Mouse (Mus musculus) adrenal gland, postnatal 14 days (tissue): ENCODE results near the gene Zfp335. TPM values are rescaled to one million over a fixed set of nuclear protein-coding genes. Genes with fewer than 3 reads are reported as not detected.
"Not testable (repeated sequence)": the region's sequence is repeated elsewhere in the genome, so short reads cannot be mapped to it uniquely, and the experiment has no call there.

Experiments used
- DNase-seq: peaks from one replicate; pipeline ENCODE4 v3.0.0; 2021; ENCODE audit warnings: mixed read lengths
- total RNA-seq: library from RNA; stranded (reverse); gene quantifications from 2 replicates; pipeline ENCODE4 v1.2.3, GENCODE M21; 2021

Gene Zfp335
- total RNA-seq, 1 experiment from 2014 or later, result 17.3 TPM

DNA sequence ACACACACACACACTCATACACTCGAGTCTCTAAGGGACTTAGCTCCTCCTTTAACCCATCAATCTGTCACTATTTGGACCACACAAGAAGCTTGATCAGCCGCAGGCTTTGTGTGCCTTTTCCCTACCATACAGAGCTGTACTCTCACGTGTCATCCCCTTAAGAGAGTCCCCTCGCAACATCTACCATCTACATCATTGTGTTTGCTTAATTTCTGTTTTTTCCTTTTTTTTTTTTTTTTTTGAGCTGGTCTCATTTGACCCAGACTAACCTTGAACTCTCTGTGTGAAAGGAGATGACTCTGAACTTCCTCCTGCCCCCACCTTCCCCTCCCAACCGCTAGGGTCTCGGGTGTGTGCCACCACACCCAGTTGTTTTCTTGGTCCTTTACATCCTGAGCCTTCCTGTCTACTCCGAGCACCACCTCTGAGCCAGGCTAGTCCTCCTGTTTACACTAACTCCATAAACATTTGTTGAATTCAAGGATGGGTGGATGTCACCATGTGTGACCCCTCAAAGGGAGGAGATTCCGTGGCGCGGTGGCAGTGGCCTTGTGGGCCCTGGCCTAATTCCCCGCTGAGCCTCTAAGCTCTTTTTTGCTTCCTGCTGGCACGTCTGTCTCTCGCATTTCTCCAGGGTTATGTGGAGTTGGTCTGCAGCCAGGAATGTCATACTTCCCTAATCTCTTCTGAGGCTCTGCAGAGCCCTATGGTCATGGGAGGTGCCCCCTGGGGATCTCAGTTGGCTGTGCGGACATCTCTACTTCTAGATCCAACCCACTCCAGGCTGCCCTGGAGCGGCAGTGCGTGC, 44.6 kb downstream of the Zfp335 start:
- peak; percentile 89 for DNase-seq

GRCm38 (mm10) chr2:164864593-164864992, 47.0 kb downstream of the Zfp335 start:
- DNase-seq, result no peak

DNA sequence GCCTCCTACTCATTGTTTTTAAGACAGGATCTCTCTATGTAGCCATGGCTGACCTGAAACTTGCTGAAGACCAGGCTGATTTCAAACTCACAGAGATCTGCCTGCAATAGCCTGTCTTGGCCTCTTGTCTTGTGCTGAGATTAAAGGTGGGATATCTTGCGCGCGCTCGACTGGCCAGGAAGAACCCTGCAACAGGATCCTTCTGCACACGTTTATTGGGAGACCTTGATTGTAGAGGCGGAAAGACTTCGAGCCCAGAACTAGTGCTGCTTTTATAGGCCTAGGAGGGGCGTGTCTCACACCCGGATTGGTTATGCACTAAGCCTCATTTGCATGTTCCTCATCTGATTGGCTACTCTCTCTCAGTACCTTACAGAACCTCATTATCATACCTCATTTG, 48.1 kb downstream of the Zfp335 start:
- not testable (repeated sequence) for DNase-seq

DNA sequence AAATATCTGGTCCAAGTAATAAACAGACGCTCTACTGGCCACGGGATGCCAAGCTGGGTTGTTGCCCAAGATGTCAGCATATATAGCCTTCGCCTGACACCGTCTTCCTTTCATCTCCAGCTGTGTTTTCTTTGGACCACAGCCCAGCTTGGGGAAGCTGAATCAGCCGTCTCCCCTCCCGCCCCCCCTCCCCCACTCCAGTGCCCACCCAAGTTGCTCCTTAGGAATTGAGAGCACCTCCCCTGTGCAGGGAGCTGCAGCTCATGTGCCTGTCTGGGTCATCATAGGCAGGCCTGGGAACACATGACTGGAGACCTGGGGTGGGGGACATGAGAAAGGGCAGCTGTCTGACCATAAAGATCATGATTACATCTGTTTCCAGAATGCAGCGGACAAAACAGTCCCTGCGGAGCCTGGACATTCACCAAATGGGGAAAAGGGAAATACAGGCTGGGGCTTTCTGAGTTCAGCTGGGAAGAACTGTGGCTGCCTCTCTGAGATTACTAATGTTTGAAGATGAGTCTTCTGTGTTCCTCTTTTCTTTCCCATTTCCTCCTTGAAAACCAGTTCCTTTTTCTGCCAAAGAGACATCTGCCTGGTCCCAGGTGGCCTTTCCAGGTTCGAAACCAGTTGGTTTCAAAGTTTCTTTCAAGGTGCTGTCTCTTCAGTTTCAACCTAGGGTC, 49.2 kb downstream of the Zfp335 start:
- peak; percentile 87 for DNase-seq

DNA sequence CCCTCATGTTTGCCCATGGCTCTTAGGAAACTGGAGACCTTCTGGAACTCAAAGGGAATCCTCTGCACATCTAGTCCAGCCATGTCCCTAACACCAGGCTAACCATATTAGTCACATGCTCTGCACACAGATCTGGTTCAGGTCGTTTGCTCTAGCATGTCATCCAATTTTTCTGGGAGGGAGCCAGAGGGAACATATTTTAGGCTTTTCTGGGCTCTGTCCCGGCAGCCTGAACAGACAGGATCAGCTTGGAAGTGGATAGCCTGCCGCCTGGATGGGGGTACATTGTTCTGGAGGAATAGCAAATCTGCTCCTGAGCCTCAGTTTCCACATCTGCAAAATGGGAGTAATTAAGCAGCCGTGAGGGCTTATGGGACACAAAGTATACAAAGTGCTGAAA, 50.5 kb downstream of the Zfp335 start:
- no peak for DNase-seq

GRCm38 (mm10) chr2:164859640-164860432, 51.7 kb downstream of the Zfp335 start:
- DNase-seq, result peak; percentile 48

GRCm38 (mm10) chr2:164859155-164859554, 52.4 kb downstream of the Zfp335 start:
- DNase-seq, result no peak

- DNase-seq, result no peak
Observed at GRCm38 (mm10) chr2:164857842-164858553, 53.6 kb downstream of the Zfp335 start.

DNA sequence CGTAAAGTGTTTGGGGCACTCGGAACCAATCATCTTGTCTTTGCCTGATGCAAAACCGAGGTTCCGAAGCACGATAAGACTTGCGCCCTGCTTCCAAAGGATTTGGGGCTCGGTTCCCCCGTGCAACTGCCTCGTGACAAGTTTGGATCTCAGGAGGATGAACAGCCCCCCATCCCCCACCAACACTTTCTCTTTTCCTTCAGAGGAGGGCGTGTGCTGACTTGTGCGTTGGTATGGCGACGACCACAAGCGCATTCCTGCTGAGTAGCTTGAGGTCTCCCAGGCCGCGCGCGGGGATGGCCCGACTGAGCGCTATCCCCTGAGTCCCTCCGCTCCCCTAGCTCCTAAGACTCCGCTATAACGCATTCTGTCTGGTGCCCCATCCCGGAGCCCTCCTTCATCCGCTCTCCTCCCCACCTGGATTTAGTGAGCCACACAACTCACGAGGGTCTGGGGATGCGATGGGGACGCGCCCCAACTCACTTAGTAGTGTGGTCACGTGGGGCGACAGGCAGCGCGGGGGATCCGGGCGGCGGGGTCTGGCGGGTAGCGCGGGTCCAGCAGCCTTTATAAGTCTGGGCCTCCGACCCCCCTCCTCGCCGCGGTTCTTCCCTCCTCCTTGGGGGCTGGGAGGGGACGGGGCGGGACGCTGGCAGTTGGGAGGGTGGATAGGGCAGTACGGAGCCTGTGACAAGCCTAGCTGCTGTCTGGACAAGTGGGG, 54.3 kb downstream of the Zfp335 start, which contains the start of gene Pltp:
Pltp (minus strand) TSS at position 611 of the 721 bp plus-strand sequence.
- DNase-seq, result peak; percentile 54

DNA sequence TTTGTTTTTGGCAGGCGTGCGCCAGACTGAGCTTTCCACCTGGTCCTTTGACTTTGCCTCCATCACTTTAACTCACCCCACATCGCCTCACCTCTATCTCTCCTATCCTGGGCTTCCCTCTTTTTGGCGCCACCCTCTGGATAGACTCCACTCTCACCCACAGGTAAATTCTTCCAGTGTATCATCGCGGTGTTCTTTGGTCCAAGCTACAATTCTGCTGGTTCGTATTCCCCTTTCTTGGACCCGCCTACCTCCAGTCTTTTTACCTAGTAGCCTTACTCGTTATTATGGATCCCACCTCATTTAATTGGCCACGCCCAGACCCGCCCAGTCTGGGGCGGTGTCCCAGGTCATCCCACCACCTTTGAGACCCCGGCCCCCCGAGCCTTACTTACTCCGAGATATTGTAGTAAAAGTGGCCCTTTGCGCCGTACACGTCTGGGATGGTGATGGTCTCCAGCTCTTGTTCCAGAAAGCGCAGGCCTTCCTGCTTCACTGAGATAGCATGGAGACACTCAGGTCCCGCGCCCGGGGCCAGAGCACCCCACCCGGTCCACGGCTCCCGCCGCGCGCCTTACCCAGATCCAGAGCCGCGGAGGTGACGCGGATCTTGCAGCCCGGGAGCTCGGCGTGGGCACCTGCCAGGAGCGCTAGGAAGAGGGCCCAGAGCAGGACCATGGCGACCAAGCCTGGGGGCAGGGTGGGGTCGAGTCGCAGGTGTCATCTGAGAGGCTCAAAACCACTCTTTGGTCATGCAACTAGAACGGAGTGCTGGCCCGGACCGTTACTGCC, 55.1 kb downstream of the Zfp335 start:
- DNase-seq, result peak; percentile 33

DNA sequence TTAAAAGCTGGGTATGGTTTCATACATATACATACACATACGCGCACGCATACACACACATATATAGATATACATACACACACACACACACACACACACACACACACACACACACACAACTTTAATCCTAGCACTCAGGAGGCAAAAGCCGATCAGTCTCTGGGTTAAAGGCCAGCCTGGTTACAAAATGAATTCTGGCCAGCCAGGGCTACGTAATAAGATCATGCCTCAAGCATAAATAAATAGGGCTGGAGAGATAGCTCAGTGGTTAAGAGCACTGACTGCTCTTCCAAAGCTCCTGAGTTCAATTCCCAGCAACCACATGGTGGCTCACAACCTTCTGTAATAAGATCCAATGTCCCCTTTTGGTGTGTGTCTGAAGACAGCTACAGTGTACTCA, 56.0 kb downstream of the Zfp335 start:
- not testable (repeated sequence) for DNase-seq

DNA sequence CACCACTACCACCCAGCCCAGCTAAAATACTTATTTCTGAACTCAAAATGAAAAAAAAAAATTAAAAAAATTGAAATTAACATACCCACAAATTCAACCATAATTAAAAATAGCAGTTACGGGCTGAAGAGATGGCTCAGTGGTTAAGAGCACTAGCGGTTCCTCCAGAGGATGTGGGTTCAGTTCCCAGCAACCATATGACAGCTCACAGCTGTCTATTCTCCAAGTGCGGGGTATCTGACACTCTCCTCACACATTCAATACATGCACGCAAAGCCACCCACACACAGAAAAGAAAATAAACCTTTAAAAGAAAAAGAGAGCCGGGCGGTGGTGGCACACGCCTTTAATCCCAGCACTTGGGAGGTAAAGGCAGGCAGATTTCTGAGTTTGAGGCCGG, 61.5 kb downstream of the Zfp335 start:
- no peak for DNase-seq

DNA sequence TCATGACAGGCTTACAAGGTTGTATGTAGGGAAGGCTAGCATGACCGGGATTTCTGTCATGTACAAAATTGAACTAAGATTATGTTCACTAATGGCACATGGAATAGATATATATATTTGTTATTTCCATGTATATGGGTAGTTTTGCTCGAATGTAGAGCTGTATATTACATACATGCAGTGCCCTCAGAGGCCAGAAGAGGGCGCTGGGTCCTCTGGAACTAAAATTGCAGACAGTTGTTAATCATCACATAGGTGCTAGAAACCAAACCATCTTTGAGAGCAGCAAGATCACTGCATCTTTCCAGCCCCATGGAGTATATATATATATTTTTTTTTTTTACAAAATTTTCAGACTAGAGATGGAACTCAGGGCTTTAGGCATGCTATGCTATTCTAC, 65.8 kb downstream of the Zfp335 start:
- DNase-seq, result no peak

Other genes with a start within 250 kb of the Zfp335 start
- gene Wfdc11, start 237.7 kb downstream of the Zfp335 start, total RNA-seq, result not detected in 2 replicates
- gene Wfdc13, start 226.7 kb downstream of the Zfp335 start, total RNA-seq, result not detected in 2 replicates
- gene Spint4, start 213.3 kb downstream of the Zfp335 start, total RNA-seq, result not detected in 2 replicates
- not detected in 2 replicates for gene Spint5, start 196.5 kb downstream of the Zfp335 start, total RNA-seq
- gene Wfdc3, start 165.8 kb downstream of the Zfp335 start, total RNA-seq, result 0.59 TPM in 1 of 2 replicates, not detected in the other
- gene Dnttip1, start 165.8 kb downstream of the Zfp335 start, total RNA-seq, result 39.6 and 47.3 TPM in 2 replicates
- gene Ube2c, start 141.9 kb downstream of the Zfp335 start, total RNA-seq, result 32.1 and 36.0 TPM in 2 replicates
- gene Tnnc2, start 131.8 kb downstream of the Zfp335 start, total RNA-seq, result 1.0 TPM in 1 of 2 replicates, not detected in the other
- gene Snx21, start 125.9 kb downstream of the Zfp335 start, total RNA-seq, result 35.7 and 46.2 TPM in 2 replicates
- 25.7 and 28.9 TPM in 2 replicates for gene Acot8, start 106.9 kb downstream of the Zfp335 start, total RNA-seq
- gene Zswim3, start 106.7 kb downstream of the Zfp335 start, total RNA-seq, result 4.9 and 5.1 TPM in 2 replicates
- gene Zswim1, start 89.1 kb downstream of the Zfp335 start, total RNA-seq, result 7.0 and 8.9 TPM in 2 replicates
- gene Spata25, start 83.2 kb downstream of the Zfp335 start, total RNA-seq, result not detected in 2 replicates
- gene Ctsa, start 78.9 kb downstream of the Zfp335 start, total RNA-seq, result 104 and 116 TPM in 2 replicates
- gene Neurl2, start 78.3 kb downstream of the Zfp335 start, total RNA-seq, result 2.4 and 3.5 TPM in 2 replicates
- 35.4 and 36.2 TPM in 2 replicates for gene Pltp, start 54.0 kb downstream of the Zfp335 start, total RNA-seq
- gene Pcif1, start 32.5 kb downstream of the Zfp335 start, total RNA-seq, result 42.3 and 54.0 TPM in 2 replicates
- 1.7 and 2.0 TPM in 2 replicates for gene Mmp9, start 29.0 kb upstream of the Zfp335 start, total RNA-seq
- gene Slc12a5, start 49.0 kb upstream of the Zfp335 start, total RNA-seq, result 8.4 and 8.7 TPM in 2 replicates
- 37.6 and 40.5 TPM in 2 replicates for gene Ncoa5, start 123.1 kb upstream of the Zfp335 start, total RNA-seq
- 3.3 and 6.5 TPM in 2 replicates for gene Cd40, start 143.9 kb upstream of the Zfp335 start, total RNA-seq
- gene 1700025C18Rik, start 179.0 kb upstream of the Zfp335 start, total RNA-seq, result not detected in 2 replicates